Mouse (Mus musculus): ENCODE results near the gene Ndufs3. TPM values are rescaled to one million over a fixed set of nuclear protein-coding genes. Genes with fewer than 3 reads are reported as not detected.

The Ndufs3 gene
- polyA plus RNA-seq (2014; fragmentation: Illumina TruSeq; extraction: RNeasy Lipid Tissue Mini Kit (QIAGEN cat#74804); ENCODE audit: low read depth, low replicate concordance), result 335 TPM

GRCm38 (mm10) chr2:90904076-90904855 is at the start of gene Ndufs3, which contains the start of gene Kbtbd4:
Gene Ndufs3, minus strand, starts transcription at chr2:90904827.
Gene Kbtbd4, plus strand, starts transcription at chr2:90904740.

DNA sequence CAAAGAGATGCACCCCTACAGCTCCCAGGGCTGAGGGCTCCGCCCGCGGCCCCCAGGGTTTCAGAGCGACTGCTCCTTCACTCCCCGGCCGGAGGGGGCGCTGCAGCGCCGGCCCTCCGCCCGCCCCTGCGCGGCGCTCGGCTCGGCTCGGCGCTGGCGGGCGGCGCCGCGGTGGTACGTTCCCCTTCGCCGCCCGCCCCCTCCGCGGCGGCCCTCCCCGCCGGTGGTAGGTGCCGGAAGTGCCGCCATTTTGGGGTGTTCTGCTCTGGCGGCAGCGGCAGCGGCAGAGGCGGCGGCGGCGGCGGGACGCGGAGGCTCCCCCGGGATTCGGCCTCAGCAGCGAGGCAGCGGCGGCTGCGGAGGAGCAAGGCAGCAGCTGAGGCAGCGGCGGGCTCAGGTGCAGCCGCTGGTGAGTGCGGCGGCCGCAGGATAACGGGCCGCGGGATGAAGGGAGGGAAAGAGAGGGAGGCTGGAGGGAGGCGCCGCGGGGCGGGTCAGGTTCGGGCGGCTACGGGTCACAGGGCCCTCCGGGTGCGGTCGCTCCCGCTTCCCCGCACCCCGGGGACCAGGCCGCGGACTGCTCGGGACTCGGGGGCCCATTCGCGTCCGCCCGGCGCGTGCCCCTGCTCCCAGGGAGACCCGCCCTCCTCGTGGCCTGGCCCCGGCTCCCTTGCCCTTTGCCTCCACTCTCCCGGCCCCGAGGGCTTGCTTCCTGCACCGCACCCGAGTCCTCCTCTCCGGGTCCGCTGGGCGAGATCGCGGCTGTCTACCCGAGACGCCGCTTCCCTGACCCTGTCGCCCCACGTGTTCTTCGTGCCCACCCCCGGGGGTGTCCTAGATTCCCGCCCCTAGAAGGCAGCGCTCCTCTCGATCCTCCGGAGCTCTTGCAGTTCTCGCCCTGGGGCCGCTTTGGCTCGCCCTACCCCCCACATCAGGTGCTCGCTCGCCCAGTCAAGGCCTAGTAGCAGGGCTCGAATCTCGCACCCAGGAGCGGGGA is 35.9 kb upstream of the Ndufs3 start, which contains the start of gene Celf1:
TSS of gene Celf1 (plus strand) at position 150 of the 997 bp plus-strand sequence.

DNA sequence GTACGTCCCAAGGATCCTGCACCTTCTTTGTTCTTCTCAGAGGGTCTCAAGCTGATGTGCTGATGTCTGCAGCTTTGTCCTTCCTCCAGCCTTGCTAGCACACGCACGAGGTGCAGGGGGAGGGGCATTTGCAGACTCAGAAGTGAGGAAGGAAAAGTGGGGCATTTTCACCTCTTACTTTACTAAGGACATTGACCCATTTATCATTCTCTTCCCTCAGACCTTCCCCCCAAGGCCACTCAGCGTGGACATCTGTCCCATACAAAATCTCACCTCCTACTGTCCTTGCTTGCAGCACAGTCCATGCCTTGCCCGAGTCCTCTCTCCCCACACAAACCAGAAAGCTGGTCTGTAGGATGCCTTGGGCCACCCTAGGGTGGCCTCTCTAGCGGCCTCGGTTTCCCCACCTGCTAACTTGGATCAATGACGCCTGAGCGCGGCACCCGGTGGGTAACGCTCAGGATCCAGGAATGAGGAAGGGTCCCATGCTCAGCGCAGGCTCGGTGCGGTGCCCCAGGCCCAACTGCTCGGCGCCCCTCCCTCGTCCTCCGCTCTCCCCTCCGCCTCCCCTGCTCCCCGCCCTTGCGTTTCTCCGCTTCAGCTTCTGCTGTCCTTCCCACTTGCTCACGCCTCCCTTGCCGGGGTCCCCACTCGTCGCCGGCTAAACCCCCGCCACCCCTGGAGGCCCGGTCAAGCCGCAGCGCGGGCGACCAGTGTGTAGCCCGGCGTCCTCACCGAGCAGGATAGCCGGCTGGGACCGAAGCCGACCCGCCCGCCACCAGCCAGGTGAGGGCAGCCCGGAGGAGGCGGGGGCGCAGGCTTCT is 19.2 kb downstream of the Ndufs3 start, which contains the start of gene C1qtnf4:
TSS of gene C1qtnf4 (plus strand) at position 643 of the 824 bp plus-strand sequence.

DNA sequence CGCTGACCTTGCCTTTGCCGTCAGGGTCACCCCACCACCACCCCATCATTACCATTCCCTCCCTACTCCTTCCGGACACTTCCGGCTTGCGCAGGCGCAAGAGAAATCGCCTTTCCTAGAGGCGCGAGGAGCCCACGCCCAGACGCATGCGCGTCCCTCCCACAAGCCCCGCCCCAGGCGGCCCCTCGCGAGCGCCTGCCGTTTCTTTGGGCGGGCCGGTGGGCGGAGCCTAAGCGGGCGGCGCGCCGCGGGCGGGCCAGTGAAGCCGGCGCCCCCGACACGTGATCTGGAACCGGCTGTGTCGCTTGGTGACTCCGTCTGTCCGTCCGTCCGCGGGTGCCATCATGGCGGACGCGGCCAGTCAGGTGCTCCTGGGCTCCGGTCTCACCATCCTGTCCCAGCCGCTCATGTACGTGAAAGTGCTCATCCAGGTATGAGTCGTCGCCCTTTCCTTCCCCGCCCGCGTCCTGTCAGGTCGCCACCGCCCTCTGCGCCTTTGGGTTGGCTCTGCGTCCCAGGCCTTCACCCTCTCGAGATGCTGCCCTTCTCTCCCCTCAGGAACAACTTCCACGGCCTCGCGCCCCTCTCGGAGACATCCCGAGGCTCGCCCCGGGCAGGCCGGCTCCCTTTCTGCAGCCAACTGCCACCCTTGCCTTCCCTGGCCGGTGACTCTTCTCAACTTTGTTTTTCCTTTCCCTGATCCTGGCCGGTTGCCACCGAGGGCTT is 57.5 kb downstream of the Ndufs3 start, which contains the start of gene Mtch2:
TSS of gene Mtch2 (plus strand) at position 201 of the 726 bp plus-strand sequence.

Other genes with a start within 250 kb of the Ndufs3 start
- gene Nup160, start 227.6 kb downstream of the Ndufs3 start, polyA plus RNA-seq (2014; fragmentation: Illumina TruSeq; extraction: RNeasy Lipid Tissue Mini Kit (QIAGEN cat#74804); ENCODE audit: low read depth, low replicate concordance), result 14.9 TPM
- 45.9 TPM for gene Fnbp4, start 159.5 kb downstream of the Ndufs3 start, polyA plus RNA-seq (2014; fragmentation: Illumina TruSeq; extraction: RNeasy Lipid Tissue Mini Kit (QIAGEN cat#74804); ENCODE audit: low read depth, low replicate concordance)
- 0.49 TPM for gene Agbl2, start 122.1 kb downstream of the Ndufs3 start, polyA plus RNA-seq (2014; fragmentation: Illumina TruSeq; extraction: RNeasy Lipid Tissue Mini Kit (QIAGEN cat#74804); ENCODE audit: low read depth, low replicate concordance)
- 626 TPM for gene Mtch2, start 57.7 kb downstream of the Ndufs3 start, polyA plus RNA-seq (2014; fragmentation: Illumina TruSeq; extraction: RNeasy Lipid Tissue Mini Kit (QIAGEN cat#74804); ENCODE audit: low read depth, low replicate concordance)
- gene C1qtnf4, start 19.0 kb downstream of the Ndufs3 start, polyA plus RNA-seq (2014; fragmentation: Illumina TruSeq; extraction: RNeasy Lipid Tissue Mini Kit (QIAGEN cat#74804); ENCODE audit: low read depth, low replicate concordance), result not detected
- 12.0 TPM for gene Kbtbd4, start 87 bp downstream of the Ndufs3 start, polyA plus RNA-seq (2014; fragmentation: Illumina TruSeq; extraction: RNeasy Lipid Tissue Mini Kit (QIAGEN cat#74804); ENCODE audit: low read depth, low replicate concordance)
- 76.2 TPM for gene Celf1, start 35.6 kb upstream of the Ndufs3 start, polyA plus RNA-seq (2014; fragmentation: Illumina TruSeq; extraction: RNeasy Lipid Tissue Mini Kit (QIAGEN cat#74804); ENCODE audit: low read depth, low replicate concordance)
- not detected for gene Rapsn, start 130.8 kb upstream of the Ndufs3 start, polyA plus RNA-seq (2014; fragmentation: Illumina TruSeq; extraction: RNeasy Lipid Tissue Mini Kit (QIAGEN cat#74804); ENCODE audit: low read depth, low replicate concordance)
- gene Psmc3, start 149.2 kb upstream of the Ndufs3 start, polyA plus RNA-seq (2014; fragmentation: Illumina TruSeq; extraction: RNeasy Lipid Tissue Mini Kit (QIAGEN cat#74804); ENCODE audit: low read depth, low replicate concordance), result 173 TPM
- 4.7 TPM for gene Slc39a13, start 165.6 kb upstream of the Ndufs3 start, polyA plus RNA-seq (2014; fragmentation: Illumina TruSeq; extraction: RNeasy Lipid Tissue Mini Kit (QIAGEN cat#74804); ENCODE audit: low read depth, low replicate concordance)
- 1.9 TPM for gene Spi1, start 177.6 kb upstream of the Ndufs3 start, polyA plus RNA-seq (2014; fragmentation: Illumina TruSeq; extraction: RNeasy Lipid Tissue Mini Kit (QIAGEN cat#74804); ENCODE audit: low read depth, low replicate concordance)
- not detected for gene Mybpc3, start 213.3 kb upstream of the Ndufs3 start, polyA plus RNA-seq (2014; fragmentation: Illumina TruSeq; extraction: RNeasy Lipid Tissue Mini Kit (QIAGEN cat#74804); ENCODE audit: low read depth, low replicate concordance)

Measured in kidney, adult 10 weeks (tissue).